Mouse (Mus musculus) bone marrow, adult 2 months (tissue): ENCODE data around the gene Rnf227.

Experiments
- CTCF ChIP-seq: fragments of 200-500 bp; IDR thresholded peaks from 2 replicates; pipeline ENCODE4 v1.5.1; 2011; ENCODE audit warnings: low read length, control low read depth; ENCODE audit not compliant: control insufficient read depth, insufficient read depth
- POLR2A ChIP-seq: fragments of 200-500 bp; IDR thresholded peaks from 2 replicates; pipeline ENCODE4 v1.6.1; 2011; ENCODE audit warnings: low read depth, mild to moderate bottlenecking, control low read depth, low read length, borderline replicate concordance; ENCODE audit not compliant: control insufficient read depth

GRCm38 (mm10) chr11:69382478-69383105 lies 42.3 kb downstream of the Rnf227 start:
- TF ChIP-seq POLR2A (no peak), CTCF (no peak)
